Mouse (Mus musculus): ENCODE measurements at regions not wholly inside any gene's neighbourhood (a gene's known extent, or its start where the extent isn't known, plus 50 kb on each side); places are given as distances from the start of the nearest gene placed in this dataset.

GRCm38 (mm10) chr10:126727840-126728239 is 173.3 kb downstream of the Atp23 start:
- WGBS = 77% methylated on average over 4 of the region's 4 CpGs
- Histone ChIP-seq H3K4me3 (no peak overlapping the region), H3K79me2 (replicated peaks; ENCODE audit: control insufficient read depth, insufficient read depth, low read length) (no peaks in the 10 kb centered on the region), H3K4me1 (ENCODE audit: control insufficient read depth, insufficient read depth, low read length) (no peaks in the 10 kb centered on the region), H3K36me3 (ENCODE audit: control insufficient read depth, insufficient read depth, low read length) (no peaks in the 10 kb centered on the region), H3K27ac (no peak overlapping the region), H3K27me3 (ENCODE audit: control insufficient read depth, insufficient read depth, low read length) (no peaks in the 10 kb centered on the region), H3K9ac (ENCODE audit: low read depth, low read length) (no peak overlapping the region)
- DNase-seq = no peak
- TF ChIP-seq CTCF (IDR thresholded peaks at IDR 0.05) (no peak), POLR2A (IDR thresholded peaks at IDR 0.05; ENCODE audit: insufficient read depth, low read depth, low read length) (no peak), EP300 (IDR thresholded peaks at IDR 0.05; ENCODE audit: insufficient read depth, low read depth, low read length) (no peak)
- intact Hi-C loops (cut with DNase I) = no loop called here

GRCm38 (mm10) chr10:126717961-126718360 is 183.2 kb downstream of the Atp23 start:
- Histone ChIP-seq H3K27me3 (ENCODE audit: control insufficient read depth, insufficient read depth, low read length) (no peaks in the 10 kb centered on the region), H3K79me2 (replicated peaks; ENCODE audit: control insufficient read depth, insufficient read depth, low read length) (no peaks in the 10 kb centered on the region), H3K4me3 (no peak overlapping the region), H3K9ac (ENCODE audit: low read depth, low read length) (no peak overlapping the region), H3K36me3 (ENCODE audit: control insufficient read depth, insufficient read depth, low read length) (no peaks in the 10 kb centered on the region), H3K27ac (no peak overlapping the region), H3K4me1 (ENCODE audit: control insufficient read depth, insufficient read depth, low read length) (no peaks in the 10 kb centered on the region)
- DNase-seq = no peak
- WGBS = 35% methylated on average over 2 of the region's 2 CpGs
- TF ChIP-seq CTCF (IDR thresholded peaks at IDR 0.05) (no peak), POLR2A (IDR thresholded peaks at IDR 0.05; ENCODE audit: insufficient read depth, low read depth, low read length) (no peak), EP300 (IDR thresholded peaks at IDR 0.05; ENCODE audit: insufficient read depth, low read depth, low read length) (no peak)
- intact Hi-C loops (cut with DNase I) = no loop called here

- DNase-seq = no peak
- no peaks in the 10 kb centered on the region for H3K79me2 ChIP-seq (replicated peaks; ENCODE audit: control insufficient read depth, insufficient read depth, low read length)
- H3K4me3 ChIP-seq = no peak overlapping the region
- H3K36me3 ChIP-seq (ENCODE audit: control insufficient read depth, insufficient read depth, low read length) = no peaks in the 10 kb centered on the region
- no peak overlapping the region for H3K9ac ChIP-seq (ENCODE audit: low read depth, low read length)
- WGBS = 51% methylated on average over 3 of the region's 3 CpGs
- no peaks in the 10 kb centered on the region for H3K4me1 ChIP-seq (ENCODE audit: control insufficient read depth, insufficient read depth, low read length)
- no peaks in the 10 kb centered on the region for H3K27me3 ChIP-seq (ENCODE audit: control insufficient read depth, insufficient read depth, low read length)
- no peak overlapping the region for H3K27ac ChIP-seq
- intact Hi-C loops (cut with DNase I) = no loop called here
- TF ChIP-seq CTCF (IDR thresholded peaks at IDR 0.05) = no peak
- TF ChIP-seq EP300 (IDR thresholded peaks at IDR 0.05; ENCODE audit: insufficient read depth, low read depth, low read length) = no peak
- TF ChIP-seq POLR2A (IDR thresholded peaks at IDR 0.05; ENCODE audit: insufficient read depth, low read depth, low read length) = no peak
Observed at GRCm38 (mm10) chr10:126711758-126712157, 189.4 kb downstream of the Atp23 start.

- 79% methylated on average over 14 of the region's 14 CpGs for WGBS
Observed at GRCm38 (mm10) chr10:126709219-126709917, 191.8 kb downstream of the Atp23 start.

GRCm38 (mm10) chr10:126708730-126709129 is 192.4 kb downstream of the Atp23 start:
- H3K27me3 ChIP-seq (ENCODE audit: control insufficient read depth, insufficient read depth, low read length) = no peaks in the 10 kb centered on the region
- H3K36me3 ChIP-seq (ENCODE audit: control insufficient read depth, insufficient read depth, low read length) = no peaks in the 10 kb centered on the region
- TF ChIP-seq POLR2A (IDR thresholded peaks at IDR 0.05; ENCODE audit: insufficient read depth, low read depth, low read length) (no peak), CTCF (IDR thresholded peaks at IDR 0.05) (no peak), EP300 (IDR thresholded peaks at IDR 0.05; ENCODE audit: insufficient read depth, low read depth, low read length) (no peak)
- no peak overlapping the region for H3K27ac ChIP-seq
- DNase-seq = no peak
- no peaks in the 10 kb centered on the region for H3K79me2 ChIP-seq (replicated peaks; ENCODE audit: control insufficient read depth, insufficient read depth, low read length)
- 71% methylated on average over 4 of the region's 4 CpGs for WGBS
- no peak overlapping the region for H3K9ac ChIP-seq (ENCODE audit: low read depth, low read length)
- no peaks in the 10 kb centered on the region for H3K4me1 ChIP-seq (ENCODE audit: control insufficient read depth, insufficient read depth, low read length)
- intact Hi-C loops (cut with DNase I) = no loop called here
- H3K4me3 ChIP-seq = no peak overlapping the region

More at GRCm38 (mm10) chr10:126709219-126709917, 191.8 kb downstream of the Atp23 start:
- TF ChIP-seq EP300 (IDR thresholded peaks at IDR 0.05; ENCODE audit: insufficient read depth, low read depth, low read length) (no peak), CTCF (IDR thresholded peaks at IDR 0.05) (no peak), POLR2A (IDR thresholded peaks at IDR 0.05; ENCODE audit: insufficient read depth, low read depth, low read length) (no peak)
- no peaks in the 10 kb centered on the region for H3K36me3 ChIP-seq (ENCODE audit: control insufficient read depth, insufficient read depth, low read length)
- no peaks in the 10 kb centered on the region for H3K79me2 ChIP-seq (replicated peaks; ENCODE audit: control insufficient read depth, insufficient read depth, low read length)
- no peaks in the 10 kb centered on the region for H3K27me3 ChIP-seq (ENCODE audit: control insufficient read depth, insufficient read depth, low read length)
- no peaks in the 10 kb centered on the region for H3K4me1 ChIP-seq (ENCODE audit: control insufficient read depth, insufficient read depth, low read length)
- H3K9ac ChIP-seq (ENCODE audit: low read depth, low read length) = no peak overlapping the region
- no peak overlapping the region for H3K4me3 ChIP-seq
- no peak for DNase-seq
- intact Hi-C loops (cut with DNase I) = no loop called here
- no peak overlapping the region for H3K27ac ChIP-seq

- no peak for DNase-seq
- H3K4me3 ChIP-seq = no peak overlapping the region
- H3K27me3 ChIP-seq (ENCODE audit: control insufficient read depth, insufficient read depth, low read length) = no peaks in the 10 kb centered on the region
- no peaks in the 10 kb centered on the region for H3K79me2 ChIP-seq (replicated peaks; ENCODE audit: control insufficient read depth, insufficient read depth, low read length)
- H3K9ac ChIP-seq (ENCODE audit: low read depth, low read length) = no peak overlapping the region
- no peaks in the 10 kb centered on the region for H3K4me1 ChIP-seq (ENCODE audit: control insufficient read depth, insufficient read depth, low read length)
- H3K27ac ChIP-seq = no peak overlapping the region
- intact Hi-C loops (cut with DNase I) = no loop called here
- H3K36me3 ChIP-seq (ENCODE audit: control insufficient read depth, insufficient read depth, low read length) = no peaks in the 10 kb centered on the region
- WGBS = 65% methylated on average over 4 of the region's 4 CpGs
- TF ChIP-seq EP300 (IDR thresholded peaks at IDR 0.05; ENCODE audit: insufficient read depth, low read depth, low read length) (no peak), POLR2A (IDR thresholded peaks at IDR 0.05; ENCODE audit: insufficient read depth, low read depth, low read length) (no peak), CTCF (IDR thresholded peaks at IDR 0.05) (no peak)
Observed at GRCm38 (mm10) chr10:126708215-126708614, 192.9 kb downstream of the Atp23 start.

All from heart, adult 2 months (tissue).